In genomic region chr13:40978652-40979051, GRCm38 (mm10) we compare ENCODE assay signal across 12 mouse cellular contexts. TPM values are rescaled to one million over a fixed set of nuclear protein-coding genes. Genes with fewer than 3 reads are reported as not detected.
DNase-seq lines count a peak whose midpoint lies in the region; ATAC-seq lines count a peak whose summit lies in the region.
"Had no signal": no experiment of that assay in that cellular context is flagged by ENCODE, and none has a peak within 500 bp of the region (broad histone marks: within the 10 kb centered on the region; RNA-seq: fewer than 3 reads in every experiment).

No protein-coding gene starts in this region.

- H3K9ac ChIP-seq in lung, embryonic 16.5 days (ENCODE audit: low read length) = no peak overlapping the region
- H3K9ac ChIP-seq in kidney, embryonic 16.5 days (replicated peaks; ENCODE audit: low read length) = no peak overlapping the region
- no peak overlapping the region for H3K9ac ChIP-seq in stomach, embryonic 14.5 days (replicated peaks; ENCODE audit: low read depth, low read length)
- no peak overlapping the region for H3K9ac ChIP-seq in forebrain, embryonic 14.5 days (ENCODE audit: low read length)
- H3K9ac ChIP-seq: forebrain, postnatal 0 days had no signal

- no peak overlapping the region for H3K4me3 ChIP-seq in lung, embryonic 16.5 days (ENCODE audit: low read length)
- no peak overlapping the region for H3K4me3 ChIP-seq in kidney, embryonic 16.5 days (ENCODE audit: low read length)
- H3K4me3 ChIP-seq in stomach, embryonic 14.5 days (ENCODE audit: low read depth, low read length) = no peak overlapping the region
- no peak overlapping the region for H3K4me3 ChIP-seq in forebrain, embryonic 14.5 days (ENCODE audit: low read depth, low read length)
- H3K4me3 ChIP-seq: hindbrain, embryonic 10.5 days had no signal

- H3K4me1 ChIP-seq in lung, embryonic 16.5 days (replicated peaks; ENCODE audit: control insufficient read depth, insufficient read depth, low read length) = 0 out of 2 replicates have a peak, but pooled peaks cover 3% of the 10 kb centered on the region
- no peaks in the 10 kb centered on the region for H3K4me1 ChIP-seq in kidney, embryonic 16.5 days (ENCODE audit: insufficient read depth, low read length)
- no peaks in the 10 kb centered on the region for H3K4me1 ChIP-seq in stomach, embryonic 14.5 days (ENCODE audit: control insufficient read depth, insufficient read depth, low read length)
- H3K4me1 ChIP-seq in forebrain, embryonic 14.5 days (ENCODE audit: control insufficient read depth, insufficient read depth, low read length) = no peaks in the 10 kb centered on the region
- H3K4me1 ChIP-seq: hindbrain, embryonic 10.5 days had no signal

- no peak overlapping the region for H3K4me2 ChIP-seq in lung, embryonic 16.5 days (ENCODE audit: low read depth, low read length)
- H3K4me2 ChIP-seq in kidney, embryonic 16.5 days (replicated peaks; ENCODE audit: low read depth, low read length) = no peak overlapping the region
- no peak overlapping the region for H3K4me2 ChIP-seq in stomach, embryonic 14.5 days (replicated peaks; ENCODE audit: low read depth, low read length)
- H3K4me2 ChIP-seq in forebrain, embryonic 14.5 days (ENCODE audit: low read length) = no peak overlapping the region

- no peaks in the 10 kb centered on the region for H3K36me3 ChIP-seq in lung, embryonic 16.5 days (ENCODE audit: control insufficient read depth, insufficient read depth, low read length)
- no peaks in the 10 kb centered on the region for H3K36me3 ChIP-seq in kidney, embryonic 16.5 days (ENCODE audit: insufficient read depth, low read length)
- H3K36me3 ChIP-seq in stomach, embryonic 14.5 days (ENCODE audit: control insufficient read depth, insufficient read depth, low read length) = no peaks in the 10 kb centered on the region
- no peaks in the 10 kb centered on the region for H3K36me3 ChIP-seq in forebrain, embryonic 14.5 days (ENCODE audit: control insufficient read depth, insufficient read depth, low read length)
- H3K36me3 ChIP-seq: hindbrain, embryonic 10.5 days had no signal

- peak; percentile 12 to 30 for DNase-seq in heart, adult 9 months (ENCODE audit: low spot score in 2 of 2)
- DNase-seq in heart, postnatal 36 days = no peak
- no peak for DNase-seq in lung, postnatal 14 days
- DNase-seq in forebrain, embryonic 14.5 days (ENCODE audit: low spot score) = no peak
- DNase-seq in gastrocnemius, adult 8-10 months (ENCODE audit: low spot score in 2 of 2) = no peak
- DNase-seq: cerebellum, postnatal 14 days; forebrain, postnatal 0 days; right cerebral cortex, postnatal 25 days had no signal

- intact Hi-C loops in heart, postnatal 36 days (cut with DNase I) = loop anchor here (2.0 to 5.0 kb wide), 2 partner anchors 92 to 196 kb away; no protein-coding TSS in a partner anchor

- peak; percentile 34; the same call in 1 of the 2 replicates for ATAC-seq in lung, embryonic 16.5 days (ENCODE audit: low read depth)
- 0 out of 2 replicates have a peak, but pooled peaks have one; percentile 51 for ATAC-seq in kidney, embryonic 16.5 days (ENCODE audit: low FRiP score, low TSS enrichment)
- ATAC-seq in stomach, embryonic 14.5 days (ENCODE audit: insufficient number of reproducible peaks, insufficient read depth, low FRiP score, low read depth) = no peak
- no peak for ATAC-seq in forebrain, embryonic 14.5 days
- ATAC-seq: forebrain, postnatal 0 days had no signal

- no peaks in the 10 kb centered on the region for H3K9me3 ChIP-seq in lung, embryonic 16.5 days (ENCODE audit: control insufficient read depth, low read length)
- H3K9me3 ChIP-seq in kidney, embryonic 16.5 days (ENCODE audit: low read length) = no peaks in the 10 kb centered on the region
- no peaks in the 10 kb centered on the region for H3K9me3 ChIP-seq in stomach, embryonic 14.5 days (ENCODE audit: control insufficient read depth, low read depth, low read length)
- H3K9me3 ChIP-seq in forebrain, embryonic 14.5 days (replicated peaks; ENCODE audit: control insufficient read depth, low read length) = no peaks in the 10 kb centered on the region
- H3K9me3 ChIP-seq: hindbrain, embryonic 10.5 days had no signal

- H3K27ac ChIP-seq in lung, embryonic 16.5 days (ENCODE audit: low read length) = no peak overlapping the region
- no peak overlapping the region; the same call in 1 of the 2 replicates for H3K27ac ChIP-seq in kidney, embryonic 16.5 days (ENCODE audit: low read length)
- H3K27ac ChIP-seq in stomach, embryonic 14.5 days (ENCODE audit: low read length) = peak overlapping the region; percentile 41; the same call in 1 of the 2 replicates
- no peak overlapping the region for H3K27ac ChIP-seq in forebrain, embryonic 14.5 days (ENCODE audit: low read depth, low read length)
- H3K27ac ChIP-seq: hindbrain, embryonic 10.5 days had no signal

- H3K27me3 ChIP-seq in lung, embryonic 16.5 days (ENCODE audit: control insufficient read depth, insufficient read depth, low read depth, low read length) = no peaks in the 10 kb centered on the region
- no peaks in the 10 kb centered on the region for H3K27me3 ChIP-seq in kidney, embryonic 16.5 days (ENCODE audit: insufficient read depth, low read length)
- H3K27me3 ChIP-seq in stomach, embryonic 14.5 days (ENCODE audit: control insufficient read depth, insufficient read depth, low read length) = no peaks in the 10 kb centered on the region
- H3K27me3 ChIP-seq in forebrain, embryonic 14.5 days (replicated peaks; ENCODE audit: control insufficient read depth, insufficient read depth, low read length) = no peaks in the 10 kb centered on the region

- WGBS in lung, embryonic 16.5 days = 52% methylated on average over 4 of the region's 4 CpGs
- 74% methylated on average over 4 of the region's 4 CpGs for WGBS in kidney, embryonic 16.5 days
- 59% methylated on average over 4 of the region's 4 CpGs for WGBS in stomach, embryonic 14.5 days
- 88% methylated on average over 4 of the region's 4 CpGs for WGBS in forebrain, embryonic 14.5 days

RNA-seq across cellular contexts. Expression of gene Pak1ip1, which starts 22.2 kb away (rescaled TPM):
- total RNA-seq in heart, postnatal 36 days (2021) = 10 to 100 TPM; 26.5 to 29.6 TPM
- 60.6 and 62.2 TPM in 2 replicates for polyA plus RNA-seq in lung, embryonic 16.5 days (2015; fragmentation: Nextera tagmentation; extraction: Ambion mirVana)
- 68.5 and 69.2 TPM in 2 replicates for polyA plus RNA-seq in kidney, embryonic 16.5 days (2015; fragmentation: Nextera tagmentation; extraction: Ambion mirVana)
- 68.3 and 70.8 TPM in 2 replicates for polyA plus RNA-seq in stomach, embryonic 14.5 days (2014; fragmentation: Nextera tagmentation; extraction: Ambion mirVana)
- polyA plus RNA-seq in forebrain, embryonic 14.5 days (2014; fragmentation: Nextera tagmentation; extraction: Ambion mirVana) = 84.8 and 86.7 TPM in 2 replicates
- total RNA-seq in gastrocnemius, adult 8-10 months (2022) = 10 to 100 TPM; 24.0 to 26.8 (median 25.4) TPM

RNA-seq across cellular contexts. Expression of gene Tmem14c, which starts 37.4 kb away (rescaled TPM):
- 100 to 1,000 TPM; 180 to 198 TPM for total RNA-seq in heart, postnatal 36 days (2021)
- polyA plus RNA-seq in lung, embryonic 16.5 days (2015; fragmentation: Nextera tagmentation; extraction: Ambion mirVana) = 204 and 223 TPM in 2 replicates
- 216 and 224 TPM in 2 replicates for polyA plus RNA-seq in kidney, embryonic 16.5 days (2015; fragmentation: Nextera tagmentation; extraction: Ambion mirVana)
- 225 and 228 TPM in 2 replicates for polyA plus RNA-seq in stomach, embryonic 14.5 days (2014; fragmentation: Nextera tagmentation; extraction: Ambion mirVana)
- polyA plus RNA-seq in forebrain, embryonic 14.5 days (2014; fragmentation: Nextera tagmentation; extraction: Ambion mirVana) = 132 and 161 TPM in 2 replicates
- 10 to 100 TPM; 61.9 to 77.7 (median 67.6) TPM for total RNA-seq in gastrocnemius, adult 8-10 months (2022)

Comparison
In these comparisons a context has a peak if more than half of its experiments do, and no peak if none do; other contexts are left out.
1. DNase-seq: peak in heart, adult 9 months (2 of 2); none in heart, postnatal 36 days (0 of 2), lung, postnatal 14 days (single experiment), forebrain, embryonic 14.5 days (single experiment) and gastrocnemius, adult 8-10 months (0 of 2).
2. ATAC-seq: peak in lung, embryonic 16.5 days (single experiment) and kidney, embryonic 16.5 days (single experiment); none in stomach, embryonic 14.5 days (single experiment) and forebrain, embryonic 14.5 days (single experiment).